Mouse (Mus musculus): ENCODE data around the gene Snx21. TPM values are rescaled to one million over a fixed set of nuclear protein-coding genes. Genes with fewer than 3 reads are reported as not detected.

Snx21 gene
- polyA plus RNA-seq, 1 experiment = 9.7 TPM

DNA sequence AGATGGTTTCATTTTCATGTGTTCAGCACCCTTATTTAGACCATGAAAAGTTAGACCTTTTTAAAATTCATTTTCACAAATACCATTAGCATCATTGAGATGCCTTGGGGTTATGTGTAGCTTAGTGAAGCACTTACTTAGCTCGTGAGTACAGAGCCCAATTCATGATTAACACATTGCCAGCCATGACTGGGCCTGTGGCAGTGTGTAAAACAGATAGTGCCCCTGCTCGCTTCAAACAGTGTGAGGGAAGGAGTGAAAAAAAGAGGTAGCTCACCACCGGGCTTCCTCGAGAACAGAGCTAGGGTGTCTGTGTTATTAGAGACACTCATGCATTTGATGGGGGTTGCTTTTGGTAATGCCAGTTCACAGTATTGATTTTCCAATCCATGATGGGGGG is 37.4 kb upstream of the Snx21 start:
- Histone ChIP-seq H3K4me3 (ENCODE audit: control insufficient read depth, low read depth, low read length) (no peak overlapping the region), H3K27ac (ENCODE audit: control insufficient read depth, insufficient read depth, low read depth, low read length) (no peak overlapping the region), H3K36me3 (ENCODE audit: control insufficient read depth, insufficient read depth, low read length) (peaks cover 4% of the 10 kb centered on the region), H3K4me1 (ENCODE audit: control insufficient read depth, insufficient read depth, low read length) (peaks cover 8% of the 10 kb centered on the region), H3K27me3 (ENCODE audit: control insufficient read depth, insufficient read depth, low read length) (no peaks in the 10 kb centered on the region)
- TF ChIP-seq POLR2A (IDR thresholded peaks at IDR 0.05; ENCODE audit: control insufficient read depth, low read depth, low read length) (no peak), CTCF (IDR thresholded peaks at IDR 0.05; ENCODE audit: control insufficient read depth, insufficient read depth, insufficient replicate concordance, low read depth, low read length) (no peak)

- Histone ChIP-seq H3K27me3 (ENCODE audit: control insufficient read depth, insufficient read depth, low read length) (no peaks in the 10 kb centered on the region), H3K4me3 (ENCODE audit: control insufficient read depth, low read depth, low read length) (no peak overlapping the region), H3K27ac (ENCODE audit: control insufficient read depth, insufficient read depth, low read depth, low read length) (no peak overlapping the region), H3K36me3 (ENCODE audit: control insufficient read depth, insufficient read depth, low read length) (peaks cover 4% of the 10 kb centered on the region), H3K4me1 (ENCODE audit: control insufficient read depth, insufficient read depth, low read length) (peaks cover 8% of the 10 kb centered on the region)
- TF ChIP-seq CTCF (IDR thresholded peaks at IDR 0.05; ENCODE audit: control insufficient read depth, insufficient read depth, insufficient replicate concordance, low read depth, low read length) (no peak), POLR2A (IDR thresholded peaks at IDR 0.05; ENCODE audit: control insufficient read depth, low read depth, low read length) (no peak)
Observed at GRCm38 (mm10) chr2:164748991-164749390, 36.6 kb upstream of the Snx21 start.

DNA sequence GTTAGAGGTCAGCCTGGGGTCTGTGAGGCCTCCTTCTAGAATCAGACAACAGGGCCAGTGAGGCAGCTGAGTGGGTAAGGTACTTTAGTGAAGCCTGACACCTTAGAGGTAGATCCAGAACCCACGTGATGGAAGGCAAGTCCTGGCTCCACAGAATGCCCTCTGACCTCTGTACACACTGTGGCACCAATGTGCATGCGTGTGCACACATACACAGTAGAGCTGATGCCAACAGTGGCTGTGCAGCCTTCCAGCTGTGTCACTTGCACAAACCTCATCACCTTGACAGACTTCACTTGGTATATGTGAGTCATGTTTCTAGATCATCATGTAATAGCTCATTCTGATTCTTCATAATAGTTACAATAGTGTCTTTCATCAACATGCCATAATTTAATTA is 33.2 kb upstream of the Snx21 start:
- no peaks in the 10 kb centered on the region; the same call in 1 of the 2 replicates for H3K4me1 ChIP-seq (ENCODE audit: control insufficient read depth, insufficient read depth, low read length)
- peaks cover 2% of the 10 kb centered on the region for H3K36me3 ChIP-seq (ENCODE audit: control insufficient read depth, insufficient read depth, low read length)
- H3K4me3 ChIP-seq (ENCODE audit: control insufficient read depth, low read depth, low read length) = no peak overlapping the region

GRCm38 (mm10) chr2:164754105-164754504 is 31.5 kb upstream of the Snx21 start:
- TF ChIP-seq CTCF (IDR thresholded peaks at IDR 0.05; ENCODE audit: control insufficient read depth, insufficient read depth, insufficient replicate concordance, low read depth, low read length) (no peak), POLR2A (IDR thresholded peaks at IDR 0.05; ENCODE audit: control insufficient read depth, low read depth, low read length) (no peak)
- H3K36me3 ChIP-seq (ENCODE audit: control insufficient read depth, insufficient read depth, low read length) = no peaks in the 10 kb centered on the region; the same call in none of the 2 replicates
- no peaks in the 10 kb centered on the region for H3K27me3 ChIP-seq (ENCODE audit: control insufficient read depth, insufficient read depth, low read length)
- H3K27ac ChIP-seq (ENCODE audit: control insufficient read depth, insufficient read depth, low read depth, low read length) = no peak overlapping the region
- peak overlapping the region; percentile 63 for H3K4me3 ChIP-seq (ENCODE audit: control insufficient read depth, low read depth, low read length)
- no peaks in the 10 kb centered on the region for H3K4me1 ChIP-seq (ENCODE audit: control insufficient read depth, insufficient read depth, low read length)

More for the DNA sequence above, 33.2 kb upstream of the Snx21 start:
- Histone ChIP-seq H3K27me3 (ENCODE audit: control insufficient read depth, insufficient read depth, low read length) (no peaks in the 10 kb centered on the region), H3K27ac (ENCODE audit: control insufficient read depth, insufficient read depth, low read depth, low read length) (no peak overlapping the region)
- TF ChIP-seq POLR2A (IDR thresholded peaks at IDR 0.05; ENCODE audit: control insufficient read depth, low read depth, low read length) = no peak; the same call in 1 of the 2 replicates
- TF ChIP-seq CTCF (IDR thresholded peaks at IDR 0.05; ENCODE audit: control insufficient read depth, insufficient read depth, insufficient replicate concordance, low read depth, low read length) = no peak

DNA sequence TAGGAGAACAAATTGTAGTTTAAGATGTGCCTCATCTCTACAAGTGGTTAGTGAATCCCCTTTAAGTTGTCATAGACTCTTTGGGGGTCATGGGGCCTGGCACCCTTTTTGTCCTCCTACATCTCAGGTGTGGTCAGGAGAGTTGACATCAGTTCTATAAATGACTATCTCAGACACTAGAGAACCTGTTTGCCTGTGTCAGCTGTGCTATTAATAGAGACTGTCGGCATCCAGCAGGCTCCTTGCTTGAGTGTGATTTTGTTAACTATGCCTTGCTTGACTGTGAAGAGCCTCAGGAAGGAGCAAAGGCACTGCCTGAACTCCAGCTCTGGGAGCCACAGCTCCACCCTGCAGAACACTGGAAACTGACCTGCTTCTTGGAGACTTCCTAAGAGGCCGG is 30.8 kb upstream of the Snx21 start:
- H3K27ac ChIP-seq (ENCODE audit: control insufficient read depth, insufficient read depth, low read depth, low read length) = no peak overlapping the region
- H3K27me3 ChIP-seq (ENCODE audit: control insufficient read depth, insufficient read depth, low read length) = no peaks in the 10 kb centered on the region
- no peak for TF ChIP-seq POLR2A (IDR thresholded peaks at IDR 0.05; ENCODE audit: control insufficient read depth, low read depth, low read length)
- TF ChIP-seq CTCF (IDR thresholded peaks at IDR 0.05; ENCODE audit: control insufficient read depth, insufficient read depth, insufficient replicate concordance, low read depth, low read length) = no peak
- no peaks in the 10 kb centered on the region for H3K4me1 ChIP-seq (ENCODE audit: control insufficient read depth, insufficient read depth, low read length)
- no peaks in the 10 kb centered on the region; the same call in none of the 2 replicates for H3K36me3 ChIP-seq (ENCODE audit: control insufficient read depth, insufficient read depth, low read length)
- H3K4me3 ChIP-seq (ENCODE audit: control insufficient read depth, low read depth, low read length) = no peak overlapping the region

DNA sequence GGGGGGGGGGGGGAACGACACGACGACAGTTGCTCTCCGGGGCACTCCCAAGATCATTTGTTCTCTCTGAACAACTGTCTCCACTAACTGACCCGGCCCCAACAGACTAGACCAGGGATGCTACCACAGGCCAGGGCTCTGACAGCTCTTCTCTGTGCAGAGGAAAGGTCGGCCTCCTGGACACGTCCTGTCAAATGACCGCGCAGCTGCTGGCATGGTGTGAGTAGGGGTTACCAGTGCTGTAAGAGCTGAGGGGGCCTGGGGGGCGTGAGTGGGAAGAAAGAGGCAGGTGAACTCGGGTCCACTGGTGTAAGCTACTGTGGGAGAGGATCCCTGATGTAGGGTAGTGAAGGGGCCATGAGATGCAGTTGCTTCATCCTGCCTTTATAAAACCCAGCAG is 27.8 kb upstream of the Snx21 start:
- TF ChIP-seq POLR2A (IDR thresholded peaks at IDR 0.05; ENCODE audit: control insufficient read depth, low read depth, low read length) = no peak
- TF ChIP-seq CTCF (IDR thresholded peaks at IDR 0.05; ENCODE audit: control insufficient read depth, insufficient read depth, insufficient replicate concordance, low read depth, low read length) = no peak
- no peaks in the 10 kb centered on the region; the same call in none of the 2 replicates for H3K36me3 ChIP-seq (ENCODE audit: control insufficient read depth, insufficient read depth, low read length)
- H3K27ac ChIP-seq (ENCODE audit: control insufficient read depth, insufficient read depth, low read depth, low read length) = no peak overlapping the region
- no peak overlapping the region for H3K4me3 ChIP-seq (ENCODE audit: control insufficient read depth, low read depth, low read length)
- H3K4me1 ChIP-seq (ENCODE audit: control insufficient read depth, insufficient read depth, low read length) = no peaks in the 10 kb centered on the region
- no peaks in the 10 kb centered on the region for H3K27me3 ChIP-seq (ENCODE audit: control insufficient read depth, insufficient read depth, low read length)

DNA sequence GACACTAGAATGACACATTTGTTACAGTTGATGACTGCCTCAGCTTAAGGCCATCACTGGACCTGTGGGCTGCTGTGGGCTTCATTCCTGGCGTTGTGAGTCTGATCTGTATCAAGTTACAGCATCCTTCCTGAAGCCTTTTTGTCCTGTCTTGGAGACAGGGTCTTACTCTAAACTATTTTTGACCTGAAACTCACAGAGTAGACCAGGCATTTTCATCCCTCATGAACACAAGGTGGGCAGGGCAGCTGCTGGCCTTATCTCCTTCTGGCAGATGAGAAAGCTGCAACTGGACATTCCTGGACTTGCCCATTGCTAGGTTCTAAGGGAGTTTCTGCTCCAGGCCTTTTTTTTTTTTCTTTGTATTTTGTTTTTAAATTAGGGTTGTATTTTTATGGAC is 26.9 kb upstream of the Snx21 start:
- H3K4me3 ChIP-seq (ENCODE audit: control insufficient read depth, low read depth, low read length) = no peak overlapping the region
- H3K4me1 ChIP-seq (ENCODE audit: control insufficient read depth, insufficient read depth, low read length) = no peaks in the 10 kb centered on the region
- H3K27me3 ChIP-seq (ENCODE audit: control insufficient read depth, insufficient read depth, low read length) = no peaks in the 10 kb centered on the region
- H3K36me3 ChIP-seq (ENCODE audit: control insufficient read depth, insufficient read depth, low read length) = no peaks in the 10 kb centered on the region; the same call in none of the 2 replicates
- no peak overlapping the region for H3K27ac ChIP-seq (ENCODE audit: control insufficient read depth, insufficient read depth, low read depth, low read length)
- no peak for TF ChIP-seq POLR2A (IDR thresholded peaks at IDR 0.05; ENCODE audit: control insufficient read depth, low read depth, low read length)
- no peak for TF ChIP-seq CTCF (IDR thresholded peaks at IDR 0.05; ENCODE audit: control insufficient read depth, insufficient read depth, insufficient replicate concordance, low read depth, low read length)

Measured in testis, adult 2 months (tissue).